Mouse (Mus musculus) spleen, adult 12 weeks (tissue): ENCODE data around the gene Fam171a2.

ENCODE experiments used
- DNase-seq: peaks from one replicate; pipeline ENCODE4 v3.0.0; 2022; ENCODE audit warnings: low spot score

The Fam171a2 gene

GRCm38 (mm10) chr11:102409795-102410330 is 37.6 kb downstream of the Fam171a2 start:
- no peak for DNase-seq

GRCm38 (mm10) chr11:102408888-102409794 is 38.3 kb downstream of the Fam171a2 start:
- no peak for DNase-seq

- DNase-seq = peak; percentile 94
Measured at GRCm38 (mm10) chr11:102408344-102408876, 39.1 kb downstream of the Fam171a2 start.

- DNase-seq = no peak
Measured at GRCm38 (mm10) chr11:102407834-102408215, 39.7 kb downstream of the Fam171a2 start, which contains the start of gene Slc25a39. TSS of gene Slc25a39 (minus strand) at chr11:102407946.

GRCm38 (mm10) chr11:102406900-102407833 is 40.3 kb downstream of the Fam171a2 start:
- peak; percentile 94 for DNase-seq

- DNase-seq = no peak
Measured at GRCm38 (mm10) chr11:102406401-102406800, 41.1 kb downstream of the Fam171a2 start.

- DNase-seq = no peak
Measured at GRCm38 (mm10) chr11:102405544-102406285, 41.8 kb downstream of the Fam171a2 start.

- no peak for DNase-seq
Measured at GRCm38 (mm10) chr11:102404161-102405010, 43.1 kb downstream of the Fam171a2 start.

GRCm38 (mm10) chr11:102403657-102404056 is 43.8 kb downstream of the Fam171a2 start:
- no peak for DNase-seq

- no peak for DNase-seq
Measured at GRCm38 (mm10) chr11:102401898-102402500, 45.5 kb downstream of the Fam171a2 start.

GRCm38 (mm10) chr11:102400513-102401084 is 46.9 kb downstream of the Fam171a2 start:
- no peak for DNase-seq

GRCm38 (mm10) chr11:102399610-102400072 is 47.8 kb downstream of the Fam171a2 start:
- no peak for DNase-seq

GRCm38 (mm10) chr11:102399107-102399506 is 48.4 kb downstream of the Fam171a2 start:
- DNase-seq = no peak

GRCm38 (mm10) chr11:102398007-102398825 is 49.3 kb downstream of the Fam171a2 start:
- no peak for DNase-seq

GRCm38 (mm10) chr11:102396671-102397141 is 50.8 kb downstream of the Fam171a2 start:
- DNase-seq = no peak

- no peak for DNase-seq
Measured at GRCm38 (mm10) chr11:102396263-102396662, 51.2 kb downstream of the Fam171a2 start.

- no peak for DNase-seq
Measured at GRCm38 (mm10) chr11:102395250-102395649, 52.2 kb downstream of the Fam171a2 start.

- no peak for DNase-seq
Measured at GRCm38 (mm10) chr11:102394421-102395124, 52.9 kb downstream of the Fam171a2 start.
